Mouse (Mus musculus) T-helper 1 cell (primary cell): ENCODE measurements around the gene Atg5.
"Not testable (repeated sequence)": the region's sequence is repeated elsewhere in the genome, so short reads cannot be mapped to it uniquely, and the experiment has no call there.

ENCODE experiments used
- in situ Hi-C: fragments of 300-600 bp; cut with MboI, MseI; formaldehyde crosslinking; loops from one replicate; pipeline ENCODE4 v1.15.1; 2025; ENCODE audit warnings: high pct_unique_total_duplicates

Gene Atg5

GRCm38 (mm10) chr10:44268145-44268860 is at the start of gene Atg5:
Gene Atg5 (plus strand): TSS chr10:44268358.
- in situ Hi-C loops: no loop called here

- in situ Hi-C loops: not testable (repeated sequence)
These were observed 49.1 kb upstream of the Atg5 start for GRCm38 (mm10) chr10:44219073-44219472.

- in situ Hi-C loops: no loop called here
These were observed 43.8 kb upstream of the Atg5 start for GRCm38 (mm10) chr10:44224345-44224744.

- in situ Hi-C loops: loop anchor here (10.0 kb wide), 1 partner anchor 279 kb away; no protein-coding TSS in a partner anchor
These were observed 34.8 kb upstream of the Atg5 start for GRCm38 (mm10) chr10:44233351-44233750.

GRCm38 (mm10) chr10:44235298-44235697 is 32.9 kb upstream of the Atg5 start:
- in situ Hi-C loops: loop anchor here (10.0 kb wide), 1 partner anchor 280 kb away; no protein-coding TSS in a partner anchor

- in situ Hi-C loops: no loop called here
These were observed 11.5 kb upstream of the Atg5 start for GRCm38 (mm10) chr10:44256624-44257023.

- in situ Hi-C loops: no loop called here
These were observed 2.3 kb upstream of the Atg5 start for GRCm38 (mm10) chr10:44265835-44266234.

- in situ Hi-C loops: no loop called here
These were observed 1.6 kb upstream of the Atg5 start for GRCm38 (mm10) chr10:44266561-44266960.

GRCm38 (mm10) chr10:44267426-44268142 is 574 bp upstream of the Atg5 start:
- in situ Hi-C loops: no loop called here

GRCm38 (mm10) chr10:44269211-44269610 is 1.1 kb downstream of the Atg5 start:
- in situ Hi-C loops: no loop called here

GRCm38 (mm10) chr10:44282323-44282722 is 14.2 kb downstream of the Atg5 start:
- in situ Hi-C loops: no loop called here

- in situ Hi-C loops: no loop called here
These were observed 16.9 kb downstream of the Atg5 start for GRCm38 (mm10) chr10:44285106-44285505.

- in situ Hi-C loops: no loop called here
These were observed 17.8 kb downstream of the Atg5 start for GRCm38 (mm10) chr10:44285935-44286334.

GRCm38 (mm10) chr10:44290876-44291275 is 22.7 kb downstream of the Atg5 start:
- in situ Hi-C loops: no loop called here

GRCm38 (mm10) chr10:44292205-44292604 is 24.0 kb downstream of the Atg5 start:
- in situ Hi-C loops: no loop called here

GRCm38 (mm10) chr10:44299165-44299564 is 31.0 kb downstream of the Atg5 start:
- in situ Hi-C loops: no loop called here

GRCm38 (mm10) chr10:44300078-44300477 is 31.9 kb downstream of the Atg5 start:
- in situ Hi-C loops: no loop called here

- in situ Hi-C loops: no loop called here
These were observed 35.6 kb downstream of the Atg5 start for GRCm38 (mm10) chr10:44303648-44304329.

GRCm38 (mm10) chr10:44304330-44304717 is 36.2 kb downstream of the Atg5 start:
- in situ Hi-C loops: no loop called here

- in situ Hi-C loops: no loop called here
These were observed 36.7 kb downstream of the Atg5 start for GRCm38 (mm10) chr10:44304845-44305244.

GRCm38 (mm10) chr10:44306308-44306707 is 38.1 kb downstream of the Atg5 start:
- in situ Hi-C loops: no loop called here

GRCm38 (mm10) chr10:44308280-44308679 is 40.1 kb downstream of the Atg5 start:
- in situ Hi-C loops: no loop called here
